Mouse (Mus musculus): ENCODE results near the gene Utf1.

The Utf1 gene

GRCm38 (mm10) chr7:139975471-139975870 lies 31.9 kb downstream of the Utf1 start:
- no peak for DNase-seq

DNA sequence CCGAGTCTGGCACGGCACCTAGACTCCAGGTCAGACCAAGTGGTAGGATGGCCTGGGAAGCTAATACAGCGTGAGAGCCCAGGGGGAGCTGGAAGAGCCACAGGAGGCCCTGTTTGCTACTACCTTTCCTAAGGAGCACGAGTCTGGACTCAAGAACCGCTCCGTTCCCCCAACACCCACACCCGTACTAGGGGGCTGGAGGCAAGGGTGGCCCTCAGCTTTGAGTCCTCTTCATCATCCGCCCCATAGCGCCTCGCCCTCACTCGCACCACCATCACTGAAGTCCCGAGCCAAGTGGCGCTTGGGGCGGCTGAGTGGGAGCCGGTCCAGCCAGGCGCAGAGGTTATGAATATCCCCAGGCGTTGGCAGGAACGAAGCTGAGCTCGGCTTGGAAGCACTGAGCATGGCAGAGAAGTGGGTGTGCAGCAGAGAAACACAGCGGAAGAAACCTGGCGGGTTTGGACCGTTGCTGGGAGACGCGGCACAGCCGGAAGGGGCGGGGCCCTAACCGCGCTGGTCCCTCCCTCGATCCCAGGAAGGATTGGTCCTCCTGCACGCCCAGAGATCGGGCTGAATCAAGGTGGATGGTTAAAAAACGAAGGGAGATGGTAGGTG lies 34.8 kb downstream of the Utf1 start, which contains the start of gene 6430531B16Rik:
Gene 6430531B16Rik (minus strand): TSS at position 478 of the 615 bp plus-strand sequence.
- DNase-seq: peak; percentile 81

- DNase-seq: peak; percentile 6
Observed at GRCm38 (mm10) chr7:139979011-139979719, 35.6 kb downstream of the Utf1 start.

DNA sequence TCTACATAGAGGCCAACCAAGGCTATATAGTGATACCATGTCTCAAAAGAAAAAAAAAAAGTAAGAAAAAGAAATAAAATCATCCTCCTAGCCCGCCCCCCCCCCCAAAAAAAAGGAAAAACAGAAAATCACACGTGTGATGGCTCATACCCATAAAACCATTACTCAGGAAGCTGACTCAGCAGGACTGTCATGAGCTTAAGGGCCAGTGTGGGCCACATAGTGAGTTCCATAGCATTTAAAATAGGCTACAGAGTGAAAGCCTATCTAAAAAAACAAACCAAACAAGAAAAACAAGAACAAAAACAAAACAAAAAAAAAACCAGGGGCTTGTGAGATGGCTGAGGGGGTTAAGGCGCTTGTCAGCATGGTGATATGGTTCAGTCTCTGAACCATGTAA lies 37.2 kb downstream of the Utf1 start:
- no peak for DNase-seq

DNA sequence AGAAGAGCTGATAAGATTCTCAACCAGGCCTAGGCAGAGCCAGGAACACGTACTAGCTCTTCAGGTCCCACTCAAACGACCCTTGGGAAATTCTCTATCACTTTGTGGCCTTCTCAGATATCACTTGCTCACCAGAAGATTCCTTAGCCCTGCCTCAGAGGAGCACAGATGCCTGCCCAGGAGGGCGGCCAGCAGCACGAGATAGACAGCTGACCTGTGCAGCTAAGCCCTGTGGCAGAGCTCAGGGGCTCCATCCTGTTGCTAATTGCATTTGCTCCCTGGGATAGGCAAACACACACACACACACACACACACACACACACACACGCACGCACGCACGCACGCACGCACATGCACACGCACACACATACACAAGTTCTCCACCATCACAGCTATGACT lies 38.5 kb downstream of the Utf1 start:
- no peak for DNase-seq

- DNase-seq: no peak
Observed at GRCm38 (mm10) chr7:139984505-139984904, 40.9 kb downstream of the Utf1 start.

DNA sequence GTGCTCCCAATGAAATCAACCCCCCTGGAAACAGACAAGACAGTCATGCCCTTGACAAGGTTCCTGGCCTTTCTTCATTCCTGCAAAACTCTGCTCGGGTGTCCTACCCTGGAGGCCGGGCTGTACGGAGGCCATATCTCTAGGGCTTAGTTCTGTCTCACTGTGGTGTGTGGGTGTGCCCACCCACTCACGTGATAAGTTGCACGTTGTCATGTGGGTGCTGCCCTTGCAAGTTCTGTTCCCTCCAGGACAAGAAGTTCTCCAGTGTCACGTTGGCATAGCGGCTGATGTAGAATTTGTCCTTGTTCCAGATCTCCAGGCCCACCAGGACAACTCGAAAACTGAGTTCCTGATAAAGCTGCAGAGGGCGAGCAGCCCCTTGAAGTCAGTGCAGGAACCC lies 44.7 kb downstream of the Utf1 start:
- no peak for DNase-seq

DNA sequence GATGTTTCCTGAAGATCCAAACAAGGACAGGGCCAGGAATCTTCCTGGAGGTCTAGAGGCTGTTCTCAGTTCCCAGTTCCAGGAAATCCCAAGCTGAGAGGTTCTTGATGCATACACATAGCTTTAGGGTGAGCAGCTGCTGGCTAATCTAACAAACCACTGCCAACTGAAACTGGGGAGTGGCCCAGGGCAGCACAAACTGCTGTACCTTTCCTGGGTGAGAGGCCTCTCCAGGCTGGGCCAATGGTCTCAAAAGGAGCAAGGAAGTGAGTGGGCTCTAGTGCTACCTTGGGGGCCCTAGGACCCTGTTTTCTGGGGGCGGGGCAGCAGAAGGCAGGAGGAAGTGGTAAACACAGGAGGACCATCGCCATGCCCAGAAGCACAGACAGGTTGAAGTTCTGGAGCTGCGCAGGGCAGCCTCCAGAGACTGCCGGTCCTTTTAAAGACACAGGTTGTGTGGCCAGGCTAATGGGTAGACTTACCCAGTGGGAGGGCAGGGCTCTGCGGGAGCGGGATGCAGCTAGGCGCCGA lies 47.3 kb downstream of the Utf1 start:
- no peak for DNase-seq

- peak; percentile 12 for DNase-seq
Observed at GRCm38 (mm10) chr7:139992406-139992805, 48.8 kb downstream of the Utf1 start, which contains the start of gene Adam8. TSS of gene Adam8 (minus strand) at chr7:139992562.

- DNase-seq: no peak
Observed at GRCm38 (mm10) chr7:139993532-139993931, 49.9 kb downstream of the Utf1 start.

GRCm38 (mm10) chr7:139994202-139994601 lies 50.6 kb downstream of the Utf1 start:
- DNase-seq: no peak

DNA sequence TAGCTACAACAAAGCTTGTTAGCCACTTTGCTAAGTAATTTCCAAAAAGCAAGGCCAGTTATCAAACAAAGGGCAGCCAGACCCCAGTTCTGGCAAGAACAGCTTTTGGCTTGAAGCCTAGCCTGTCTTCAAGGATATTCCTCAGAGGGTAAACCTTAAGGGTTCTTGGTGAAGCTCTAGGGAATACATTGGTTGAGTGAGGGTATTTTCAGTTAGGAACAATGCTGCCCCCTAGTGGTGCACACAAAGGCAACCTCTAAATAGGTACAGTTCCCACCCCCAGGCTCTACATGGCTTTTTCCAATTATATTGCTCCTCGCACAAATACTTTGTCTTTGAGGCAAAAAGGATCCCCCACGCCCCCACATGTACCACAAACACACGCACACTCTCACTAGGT lies 51.1 kb downstream of the Utf1 start:
- peak; percentile 56 for DNase-seq
